Mouse (Mus musculus): Measurements from ENCODE around the gene Cbfb. TPM values are rescaled to one million over a fixed set of nuclear protein-coding genes. Genes with fewer than 3 reads are reported as not detected.
"Not testable (repeated sequence)": the region's sequence is repeated elsewhere in the genome, so short reads cannot be mapped to it uniquely, and the experiment has no call there.

Gene Cbfb
- total RNA-seq, 2 experiments from 2014 or later = 22.0 to 22.1 TPM

- DNase-seq (ENCODE audit: extremely low spot score in 1 of 2, low spot score in 1 of 2) = no peak
These were observed 7.8 kb downstream of the Cbfb start for GRCm38 (mm10) chr8:105178211-105178800.

DNA sequence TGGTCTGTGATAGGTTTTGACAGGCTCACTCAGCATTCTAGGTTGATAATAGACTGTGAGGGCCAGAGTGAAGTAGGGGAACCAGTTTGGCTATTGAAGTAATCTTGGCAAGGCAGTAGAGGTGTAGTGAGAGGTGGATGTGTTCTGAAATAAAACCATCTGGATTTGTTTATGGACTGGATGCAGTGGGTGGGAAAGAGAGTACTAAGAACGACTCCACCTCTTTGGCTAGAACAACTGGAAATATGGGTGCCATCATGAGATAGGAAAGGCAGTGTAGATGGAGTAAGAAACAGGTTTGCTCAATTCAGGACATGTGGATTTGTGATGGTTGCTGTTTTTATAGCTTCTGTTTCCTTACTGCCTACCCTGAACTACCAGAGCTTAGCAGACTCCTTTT, 11.7 kb downstream of the Cbfb start:
- no peak for DNase-seq (ENCODE audit: extremely low spot score in 1 of 2, low spot score in 1 of 2)

GRCm38 (mm10) chr8:105186467-105187005, 16.1 kb downstream of the Cbfb start:
- no peak for DNase-seq (ENCODE audit: extremely low spot score in 1 of 2, low spot score in 1 of 2)

- no peak for DNase-seq (ENCODE audit: extremely low spot score in 1 of 2, low spot score in 1 of 2)
These were observed 21.7 kb downstream of the Cbfb start for GRCm38 (mm10) chr8:105192182-105192581.

DNA sequence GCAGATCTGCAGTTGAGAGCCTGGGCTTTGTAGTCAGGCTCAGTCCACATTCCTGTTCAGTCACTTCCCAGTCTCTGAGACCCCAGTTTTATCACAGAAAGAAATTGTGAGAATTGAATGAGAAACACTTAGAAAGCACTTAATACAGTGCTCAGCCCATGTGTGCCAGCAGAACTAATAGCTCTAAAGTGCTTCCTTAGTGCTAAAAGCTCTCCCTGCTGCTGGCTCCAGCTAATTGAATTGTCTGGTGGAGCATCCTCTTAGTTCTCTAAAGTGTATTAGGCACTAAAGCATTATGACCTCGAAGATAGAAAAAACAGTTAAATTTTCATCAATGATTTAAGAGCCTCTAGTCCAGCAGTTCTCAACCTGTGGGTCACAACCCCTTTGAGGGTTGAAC, 35.3 kb downstream of the Cbfb start:
- no peak for DNase-seq (ENCODE audit: extremely low spot score in 1 of 2, low spot score in 1 of 2)

GRCm38 (mm10) chr8:105206766-105207275, 36.3 kb downstream of the Cbfb start:
- no peak for DNase-seq (ENCODE audit: extremely low spot score in 1 of 2, low spot score in 1 of 2)

- DNase-seq (ENCODE audit: extremely low spot score in 1 of 2, low spot score in 1 of 2) = no peak
These were observed 37.3 kb downstream of the Cbfb start for GRCm38 (mm10) chr8:105207675-105208273.

- no peak for DNase-seq (ENCODE audit: extremely low spot score in 1 of 2, low spot score in 1 of 2)
These were observed 39.0 kb downstream of the Cbfb start for GRCm38 (mm10) chr8:105209153-105210110.

- no peak for DNase-seq (ENCODE audit: extremely low spot score in 1 of 2, low spot score in 1 of 2)
These were observed 43.6 kb downstream of the Cbfb start for GRCm38 (mm10) chr8:105214104-105214503.

- DNase-seq (ENCODE audit: extremely low spot score in 1 of 2, low spot score in 1 of 2) = no peak
These were observed 47.5 kb downstream of the Cbfb start for GRCm38 (mm10) chr8:105217926-105218522.

GRCm38 (mm10) chr8:105223850-105224249, 53.4 kb downstream of the Cbfb start:
- DNase-seq (ENCODE audit: extremely low spot score in 1 of 2, low spot score in 1 of 2) = peak in 1 of 2 experiments; percentile 7

DNA sequence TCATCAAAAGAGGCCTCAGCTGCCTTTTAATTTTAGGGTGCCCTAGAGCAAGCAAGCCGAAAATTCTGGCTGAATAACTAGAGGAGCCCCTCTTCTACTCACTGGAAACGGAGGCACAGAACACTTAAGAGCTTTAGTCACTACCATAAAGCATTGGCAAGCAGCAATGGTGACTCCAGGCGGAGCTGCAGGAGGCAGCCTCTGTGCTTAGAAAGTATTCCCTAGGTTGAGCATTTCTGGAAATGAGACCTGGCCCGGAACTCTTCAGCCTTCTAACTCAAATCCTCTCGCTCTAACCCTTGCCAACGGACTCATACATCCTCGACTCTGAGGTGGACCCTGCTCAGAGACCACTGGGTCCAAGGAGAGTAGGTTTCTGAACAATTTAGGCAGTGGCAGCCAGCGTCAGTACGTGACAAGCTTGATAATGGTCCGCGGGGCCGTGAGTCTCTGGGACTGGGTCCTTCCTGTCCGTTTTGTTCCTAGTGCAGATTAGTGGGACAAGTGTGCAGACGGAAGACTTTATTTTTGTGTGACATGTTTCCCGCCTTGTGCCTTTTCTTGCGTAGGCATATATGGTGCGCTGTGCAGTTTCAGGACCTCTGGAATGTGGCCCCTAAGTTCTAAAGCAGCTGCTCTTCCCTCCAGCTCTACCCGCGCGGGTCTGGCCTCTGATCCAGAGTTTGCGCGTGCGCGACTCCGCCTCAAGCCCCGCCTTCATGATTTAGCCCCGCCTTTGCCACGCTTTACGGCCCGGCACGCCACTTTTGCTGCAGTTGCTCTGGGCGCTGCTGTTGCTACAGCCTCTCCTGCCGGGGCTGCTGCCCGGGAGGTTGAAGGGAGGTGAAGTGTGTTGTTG, 54.2 kb downstream of the Cbfb start, which contains the start of gene D230025D16Rik:
Gene D230025D16Rik (plus strand): TSS at position 733 of the 859 bp plus-strand sequence.
- peak; percentile 91 to 95 for DNase-seq (ENCODE audit: extremely low spot score in 1 of 2, low spot score in 1 of 2)

DNA sequence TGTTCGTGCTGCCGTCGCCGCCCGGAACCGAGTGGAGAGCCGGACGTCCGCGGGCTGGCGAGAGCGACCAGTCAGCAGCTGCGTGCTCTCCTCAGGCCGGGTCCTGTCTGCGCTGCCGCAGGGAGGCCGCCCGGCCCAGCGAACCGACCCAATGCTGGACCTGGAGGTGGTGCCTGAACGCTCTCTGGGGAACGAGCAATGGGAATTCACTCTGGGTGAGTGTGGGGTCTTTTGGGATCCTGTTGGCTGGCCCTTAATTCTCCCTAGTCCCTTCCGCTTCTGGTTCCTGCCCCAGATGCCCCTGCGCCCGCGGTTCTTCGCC, 54.8 kb downstream of the Cbfb start:
- no peak for DNase-seq (ENCODE audit: extremely low spot score in 1 of 2, low spot score in 1 of 2)

DNA sequence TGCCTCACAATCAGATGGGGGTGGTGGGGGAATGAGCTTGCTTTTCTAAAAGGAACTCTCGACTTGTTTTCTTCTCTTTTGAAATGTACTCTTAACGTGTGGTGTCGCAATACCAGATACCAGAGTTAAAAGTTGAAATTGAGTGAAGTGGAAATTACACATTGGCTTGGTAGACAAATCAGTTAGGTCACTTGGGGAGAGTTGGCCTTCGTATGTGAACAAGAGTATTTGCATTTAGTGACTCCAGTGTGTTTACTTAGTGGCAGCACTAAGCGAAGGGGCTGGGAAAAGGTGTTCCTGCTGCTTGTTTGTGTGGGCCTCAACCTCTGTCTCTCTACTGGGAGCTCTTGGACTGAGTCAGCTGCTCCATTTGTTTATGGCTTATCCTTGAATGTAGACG, 55.4 kb downstream of the Cbfb start:
- DNase-seq (ENCODE audit: extremely low spot score in 1 of 2, low spot score in 1 of 2) = no peak

- no peak for DNase-seq (ENCODE audit: extremely low spot score in 1 of 2, low spot score in 1 of 2)
These were observed 61.2 kb downstream of the Cbfb start for GRCm38 (mm10) chr8:105231503-105232320.

- not testable (repeated sequence) for DNase-seq (ENCODE audit: extremely low spot score in 1 of 2, low spot score in 1 of 2)
These were observed 61.8 kb downstream of the Cbfb start for GRCm38 (mm10) chr8:105232321-105232693.

DNA sequence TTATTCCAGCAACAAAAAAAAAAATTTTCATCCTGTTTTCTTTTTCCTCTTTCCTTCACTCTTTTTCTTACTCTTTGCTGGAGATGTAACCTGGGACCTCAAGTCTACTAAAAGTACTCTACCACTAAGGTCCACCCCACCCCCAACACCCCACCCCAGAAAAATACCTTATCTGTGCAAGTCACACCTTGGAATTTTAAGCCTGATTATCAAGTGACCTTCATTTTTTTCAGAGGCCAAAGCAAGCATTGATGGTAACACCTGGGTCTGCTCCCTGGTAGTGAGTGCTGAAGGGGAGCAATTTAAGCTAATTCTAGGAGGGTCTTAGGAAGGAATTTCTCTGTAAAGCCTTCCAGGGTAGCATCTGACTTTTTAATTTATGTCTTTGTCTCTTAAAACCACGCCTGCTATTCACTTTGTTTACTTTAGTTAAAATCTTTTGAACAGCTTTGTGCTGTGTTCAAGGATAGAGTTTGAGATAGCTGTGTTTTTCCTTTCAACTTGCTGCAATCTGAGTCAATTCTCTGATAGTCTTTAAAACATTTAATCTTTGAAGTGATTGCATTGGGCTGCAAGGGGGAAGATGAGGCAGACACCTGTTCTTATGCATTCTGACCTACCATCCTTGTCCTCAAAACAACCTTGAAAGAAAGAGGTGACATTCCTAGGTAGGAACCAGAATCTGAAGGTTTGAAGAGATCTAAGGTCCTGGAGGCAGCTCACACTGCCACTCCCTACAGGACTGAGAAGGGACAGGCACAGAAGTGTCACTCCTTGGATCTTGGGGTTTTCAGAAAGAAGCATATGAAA, 62.9 kb downstream of the Cbfb start:
- no peak for DNase-seq (ENCODE audit: extremely low spot score in 1 of 2, low spot score in 1 of 2)

DNA sequence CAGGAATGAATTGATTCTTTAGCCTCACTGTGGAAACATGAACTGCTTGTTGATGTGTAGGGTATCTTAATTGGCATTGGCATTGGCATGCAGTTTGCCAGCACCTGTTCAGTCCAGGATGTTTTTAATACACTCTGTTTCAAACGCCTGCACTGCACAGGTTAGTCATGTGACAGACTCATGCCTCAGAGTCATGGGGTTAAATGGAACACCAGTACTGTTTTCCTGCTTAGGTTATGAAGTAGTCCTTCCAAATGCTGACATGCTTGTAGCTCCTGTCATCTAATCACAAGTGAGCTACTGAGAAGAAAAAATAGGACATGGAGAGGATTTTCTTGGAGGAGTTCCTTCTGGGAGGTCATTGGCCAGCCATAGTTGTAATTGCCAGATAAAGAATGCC, 64.7 kb downstream of the Cbfb start:
- no peak for DNase-seq (ENCODE audit: extremely low spot score in 1 of 2, low spot score in 1 of 2)
